Mouse (Mus musculus) embryonic facial prominence, embryonic 14.5 days (tissue): Measurements from ENCODE around the gene Olfr984. TPM values are rescaled to one million over a fixed set of nuclear protein-coding genes. Genes with fewer than 3 reads are reported as not detected.

Experiments used
- ATAC-seq: fragments of 200-750 bp; cut with Nextera tagmentation; 2 replicates; pipeline ENCODE4 v1.8.0; 2017; ENCODE audit warnings: low read depth, moderate number of reproducible peaks, moderate TSS enrichment
- DNase-seq: peaks from one replicate; pipeline ENCODE4 v3.0.0-alpha.2; 2015; ENCODE audit warnings: low spot score
- H3K27ac ChIP-seq: fragments of 300-500 bp; sonication (generic); replicated peaks from 2 replicates; pipeline ENCODE4 v1.5.1; 2014; ENCODE audit warnings: low read depth, mild to moderate bottlenecking, low read length, moderate library complexity
- H3K27me3 ChIP-seq: fragments of 300-500 bp; sonication (generic); replicated peaks from 2 replicates; pipeline ENCODE4 v1.6.1; 2014; ENCODE audit warnings: low read length; ENCODE audit not compliant: control insufficient read depth, insufficient read depth
- H3K36me3 ChIP-seq: fragments of 300-500 bp; sonication (generic); 2 replicates; pipeline ENCODE4 v1.6.1; 2014; ENCODE audit warnings: low read length, mixed read lengths; ENCODE audit not compliant: control insufficient read depth, insufficient read depth
- H3K4me1 ChIP-seq: fragments of 300-500 bp; sonication (generic); 2 replicates; pipeline ENCODE4 v1.6.1; 2014; ENCODE audit warnings: antibody characterized with exemption, low read length; ENCODE audit not compliant: control insufficient read depth, insufficient read depth
- H3K4me2 ChIP-seq: fragments of 300-500 bp; sonication (generic); 2 replicates; pipeline ENCODE4 v1.6.1; 2014; ENCODE audit warnings: low read depth, mild to moderate bottlenecking, low read length, moderate library complexity, mixed read lengths
- H3K4me3 ChIP-seq: fragments of 300-500 bp; sonication (generic); 2 replicates; pipeline ENCODE4 v1.5.1; 2014; ENCODE audit warnings: low read depth, mild to moderate bottlenecking, low read length
- H3K9ac ChIP-seq: fragments of 300-500 bp; sonication (generic); 2 replicates; pipeline ENCODE4 v1.6.1; 2014; ENCODE audit warnings: low read depth, mild to moderate bottlenecking, low read length, moderate library complexity, mixed read lengths
- H3K9me3 ChIP-seq: fragments of 300-500 bp; sonication (generic); 2 replicates; pipeline ENCODE4 v1.6.1; 2016; ENCODE audit warnings: low read length; ENCODE audit not compliant: control insufficient read depth
- WGBS: fragments of 180-500 bp; shearing (Covaris S2); extraction: QIAGEN DNeasy Blood & Tissue Kit; methylation state at CpG from one replicate; pipeline ENCODE4 v1.1.7; 2014; 5-methylcytosine and 5-hydroxymethylcytosine counted together
- polyA plus RNA-seq: library from polyadenylated mRNA; unstranded; fragments of >200 nt; fragmentation: Nextera tagmentation; extraction: Ambion mirVana; gene quantifications from 2 replicates; pipeline ENCODE4 v1.2.1, GENCODE M21; 2014

The Olfr984 gene
- polyA plus RNA-seq: not detected in 2 replicates

GRCm38 (mm10) chr9:40114106-40114505, at the start of gene Olfr984:
Olfr984 (minus strand) TSS chr9:40114206.
- Histone ChIP-seq H3K4me3 (no peak within 1 kb of the TSS), H3K36me3 (no peaks in the 10 kb centered on the region), H3K27ac (no peak within 1 kb of the TSS), H3K9ac (no peak within 1 kb of the TSS), H3K4me2 (no peak within 1 kb of the TSS), H3K9me3 (no peaks in the 10 kb centered on the region), H3K4me1 (no peaks in the 10 kb centered on the region), H3K27me3 (no peaks in the 10 kb centered on the region)
- DNase-seq (no peak), ATAC-seq (no peak)
- 89% methylated on average over 2 of the region's 2 CpGs for WGBS

GRCm38 (mm10) chr9:40155118-40155644, 41.2 kb upstream of the Olfr984 start:
- peak; percentile 91 for ATAC-seq
- H3K36me3 ChIP-seq: no peaks in the 10 kb centered on the region
- DNase-seq: peak; percentile 81

DNA sequence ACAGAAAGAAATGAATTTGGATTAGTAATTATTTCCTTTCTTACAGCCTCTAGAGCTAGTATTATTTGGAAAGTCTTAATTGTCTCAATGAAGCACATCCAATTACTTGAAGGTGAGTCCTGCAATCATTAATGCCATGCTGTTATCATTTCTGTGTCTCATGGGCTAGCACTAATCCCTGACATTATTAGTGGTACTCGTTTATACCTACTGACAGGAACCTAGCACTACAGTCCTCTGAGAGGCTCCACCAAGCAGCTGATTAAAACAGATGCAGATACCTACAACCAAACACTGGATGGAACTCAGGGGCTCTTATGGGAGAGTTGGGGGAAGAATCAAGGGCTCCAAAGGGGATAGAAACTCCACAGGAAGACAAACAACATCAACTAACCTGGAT, 27.5 kb upstream of the Olfr984 start:
- no peaks in the 10 kb centered on the region for H3K27me3 ChIP-seq
- H3K4me1 ChIP-seq: no peaks in the 10 kb centered on the region
- no peak overlapping the region for H3K4me2 ChIP-seq
- H3K36me3 ChIP-seq: no peaks in the 10 kb centered on the region
- H3K4me3 ChIP-seq: no peak overlapping the region
- no peak overlapping the region for H3K27ac ChIP-seq
- WGBS: 48% methylated on average over 1 of the region's 1 CpGs
- H3K9ac ChIP-seq: no peak overlapping the region
- no peak for ATAC-seq
- no peaks in the 10 kb centered on the region for H3K9me3 ChIP-seq
- DNase-seq: no peak

More at GRCm38 (mm10) chr9:40155118-40155644, 41.2 kb upstream of the Olfr984 start:
- Histone ChIP-seq H3K4me3 (no peak overlapping the region), H3K27me3 (no peaks in the 10 kb centered on the region), H3K27ac (peak overlapping the region; percentile 33; the same call in 1 of the 2 replicates), H3K9me3 (no peaks in the 10 kb centered on the region), H3K9ac (no peak overlapping the region), H3K4me1 (no peaks in the 10 kb centered on the region), H3K4me2 (no peak overlapping the region)
- WGBS: 50% methylated on average over 4 of the region's 4 CpGs

DNA sequence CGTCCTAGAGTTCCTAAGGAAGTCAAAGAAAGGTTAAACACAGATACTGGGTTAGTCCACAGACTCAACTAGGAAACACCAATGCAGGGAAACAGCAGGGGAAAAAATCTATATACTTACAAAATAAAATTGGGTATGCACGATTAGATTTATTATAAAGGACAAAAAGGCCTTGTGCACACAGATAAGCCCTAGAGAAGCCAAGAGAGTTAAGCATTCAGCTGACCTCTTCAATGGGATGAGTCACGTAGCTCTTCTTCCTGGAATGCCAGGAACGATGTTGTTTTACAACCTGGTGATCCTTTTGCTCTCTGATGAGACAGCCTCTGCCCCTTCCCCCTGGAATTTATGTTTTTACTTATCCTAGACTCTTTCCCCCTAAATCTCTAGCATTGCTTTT, 25.5 kb upstream of the Olfr984 start:
- ATAC-seq (no peak), DNase-seq (no peak)
- Histone ChIP-seq H3K9me3 (no peaks in the 10 kb centered on the region), H3K36me3 (no peaks in the 10 kb centered on the region), H3K27me3 (no peaks in the 10 kb centered on the region), H3K9ac (no peak overlapping the region), H3K4me2 (no peak overlapping the region), H3K27ac (no peak overlapping the region), H3K4me1 (no peaks in the 10 kb centered on the region), H3K4me3 (no peak overlapping the region)
- WGBS: 68% methylated on average over 4 of the region's 4 CpGs

GRCm38 (mm10) chr9:40136987-40137688, 23.1 kb upstream of the Olfr984 start:
- Histone ChIP-seq H3K9ac (no peak overlapping the region), H3K9me3 (no peaks in the 10 kb centered on the region), H3K27ac (no peak overlapping the region), H3K27me3 (no peaks in the 10 kb centered on the region), H3K4me3 (no peak overlapping the region), H3K36me3 (no peaks in the 10 kb centered on the region), H3K4me2 (no peak overlapping the region), H3K4me1 (no peaks in the 10 kb centered on the region)
- DNase-seq: no peak
- ATAC-seq: no peak
- 66% methylated on average over 6 of the region's 6 CpGs for WGBS

GRCm38 (mm10) chr9:40130556-40130955, 16.6 kb upstream of the Olfr984 start:
- ATAC-seq: no peak
- Histone ChIP-seq H3K27me3 (no peaks in the 10 kb centered on the region), H3K9ac (no peak overlapping the region), H3K9me3 (no peaks in the 10 kb centered on the region), H3K27ac (no peak overlapping the region), H3K4me2 (no peak overlapping the region), H3K36me3 (no peaks in the 10 kb centered on the region), H3K4me1 (no peaks in the 10 kb centered on the region), H3K4me3 (no peak overlapping the region)
- 88% methylated on average over 1 of the region's 1 CpGs for WGBS
- no peak for DNase-seq

DNA sequence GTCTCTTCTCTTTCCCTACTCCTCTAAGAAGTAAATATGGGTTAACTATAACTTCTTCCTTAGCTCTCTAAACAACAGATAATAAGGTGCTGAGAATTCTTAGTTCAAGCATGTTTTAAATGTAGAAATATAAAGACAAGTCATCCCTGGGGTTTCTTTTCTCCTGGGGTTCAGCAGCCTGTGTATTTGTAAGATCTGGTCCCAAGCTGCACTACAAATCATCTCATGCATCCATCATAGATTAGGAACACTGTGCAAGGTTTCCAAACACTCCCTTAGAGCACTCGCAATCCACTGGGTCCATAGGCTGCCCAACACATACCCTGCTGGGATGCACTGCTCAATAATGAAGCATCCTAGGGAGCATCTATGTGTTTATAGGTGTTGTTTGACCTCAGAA, 16.1 kb upstream of the Olfr984 start, which contains the start of gene Olfr985:
Gene Olfr985 (minus strand): TSS at position 101 of the 400 bp plus-strand sequence.
- Histone ChIP-seq H3K27me3 (no peaks in the 10 kb centered on the region), H3K36me3 (no peaks in the 10 kb centered on the region), H3K9ac (no peak within 1 kb of the TSS), H3K9me3 (no peaks in the 10 kb centered on the region), H3K4me2 (no peak within 1 kb of the TSS), H3K27ac (no peak within 1 kb of the TSS), H3K4me3 (no peak within 1 kb of the TSS), H3K4me1 (no peaks in the 10 kb centered on the region)
- ATAC-seq (no peak), DNase-seq (no peak)
- 85% methylated on average over 1 of the region's 1 CpGs for WGBS

DNA sequence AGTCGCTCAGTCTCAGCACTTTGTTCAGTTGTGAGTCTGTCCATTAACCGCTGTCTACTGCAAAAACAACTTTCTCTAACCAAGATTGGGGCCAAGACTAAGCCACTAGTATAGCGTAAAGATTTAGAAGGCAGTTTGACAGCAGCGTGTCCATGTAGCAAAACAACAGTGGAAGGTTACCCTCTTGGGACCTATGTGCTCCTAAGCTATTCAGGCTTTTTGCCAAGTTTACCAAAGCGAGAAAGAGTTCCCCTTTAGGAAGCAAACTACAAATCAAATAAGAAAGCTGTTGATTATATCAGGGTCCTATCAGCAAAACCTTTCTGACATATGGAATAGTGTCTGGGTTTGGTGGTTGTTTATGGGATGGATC, 3.3 kb upstream of the Olfr984 start:
- Histone ChIP-seq H3K4me2 (0 out of 2 replicates have a peak overlapping the region, but pooled peaks have one; percentile 7), H3K9me3 (no peaks in the 10 kb centered on the region), H3K27me3 (no peaks in the 10 kb centered on the region), H3K27ac (peak overlapping the region; percentile 19; the same call in 1 of the 2 replicates), H3K4me1 (no peaks in the 10 kb centered on the region), H3K4me3 (no peak overlapping the region), H3K9ac (no peak overlapping the region), H3K36me3 (no peaks in the 10 kb centered on the region)
- no peak for ATAC-seq
- peak; percentile 52 for DNase-seq
- 60% methylated on average over 5 of the region's 5 CpGs for WGBS
